Mouse (Mus musculus) heart, embryonic 15.5 days (tissue): ENCODE data around the gene Rrnad1. TPM values are rescaled to one million over a fixed set of nuclear protein-coding genes. Genes with fewer than 3 reads are reported as not detected.
"Not testable (repeated sequence)": the region's sequence is repeated elsewhere in the genome, so short reads cannot be mapped to it uniquely, and the experiment has no call there.

Experiments
- ATAC-seq: fragments of 200-750 bp; cut with Nextera tagmentation; replicated peaks from 2 replicates; pipeline ENCODE4 v1.8.0; 2017; ENCODE audit warnings: low read depth, moderate TSS enrichment; ENCODE audit not compliant: insufficient number of reproducible peaks, insufficient read depth, low FRiP score
- H3K27ac ChIP-seq: fragments of 300-500 bp; sonication (generic); 2 replicates; pipeline ENCODE4 v1.5.1; 2015; ENCODE audit warnings: mild to moderate bottlenecking, inconsistent platforms
- H3K27me3 ChIP-seq: fragments of 300-500 bp; sonication (generic); 2 replicates; pipeline ENCODE4 v1.6.1; 2015; ENCODE audit warnings: inconsistent platforms
- H3K36me3 ChIP-seq: fragments of 300-500 bp; sonication (generic); 2 replicates; pipeline ENCODE4 v1.6.1; 2015; ENCODE audit warnings: mild to moderate bottlenecking, inconsistent platforms
- H3K4me1 ChIP-seq: fragments of 300-500 bp; sonication (generic); replicated peaks from 2 replicates; pipeline ENCODE4 v1.6.1; 2015; ENCODE audit warnings: inconsistent platforms
- H3K4me2 ChIP-seq: fragments of 300-500 bp; sonication (generic); 2 replicates; pipeline ENCODE4 v1.6.1; 2015; ENCODE audit warnings: inconsistent platforms, mild to moderate bottlenecking, moderate library complexity
- H3K4me3 ChIP-seq: fragments of 300-500 bp; sonication (generic); 2 replicates; pipeline ENCODE4 v1.5.1; 2015; ENCODE audit warnings: mild to moderate bottlenecking, inconsistent platforms
- H3K9ac ChIP-seq: fragments of 300-500 bp; sonication (generic); 2 replicates; pipeline ENCODE4 v1.6.1; 2015; ENCODE audit warnings: mild to moderate bottlenecking, inconsistent platforms
- H3K9me3 ChIP-seq: fragments of 300-500 bp; sonication (generic); replicated peaks from 2 replicates; pipeline ENCODE4 v1.6.1; 2016; ENCODE audit warnings: inconsistent platforms
- WGBS: fragments of 180-500 bp; shearing (Covaris S2); methylation state at CpG from one replicate; pipeline ENCODE4 v1.1.7; 2015; ENCODE audit warnings: mixed read lengths; 5-methylcytosine and 5-hydroxymethylcytosine counted together
- polyA plus RNA-seq: library from polyadenylated mRNA; unstranded; fragments of >200 nt; fragmentation: Nextera tagmentation; extraction: Ambion mirVana; gene quantifications from 2 replicates; pipeline ENCODE4 v1.2.1, GENCODE M21; 2015

Gene Rrnad1
- polyA plus RNA-seq, 1 experiment from 2014 or later = 12.2 TPM

DNA sequence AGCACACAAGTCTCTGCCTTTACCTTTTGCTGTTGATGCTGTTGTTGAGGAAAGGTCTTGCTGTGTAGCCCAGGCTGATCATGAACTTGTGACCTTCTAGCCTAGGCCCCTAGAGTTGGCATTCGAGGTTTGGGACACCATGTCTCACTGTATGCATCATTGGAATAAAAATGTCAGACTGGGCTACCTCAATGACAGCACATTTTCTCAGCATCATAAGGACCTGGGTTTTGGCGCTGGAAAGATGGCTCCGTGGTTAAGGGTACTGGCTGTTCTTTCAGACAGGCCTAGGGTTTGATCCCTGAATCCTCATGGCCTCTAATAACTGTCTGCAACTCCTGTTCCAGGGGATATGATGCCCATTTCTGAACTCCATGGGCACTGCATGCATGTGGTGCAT is 30.7 kb downstream of the Rrnad1 start:
- Histone ChIP-seq H3K9me3 (no peaks in the 10 kb centered on the region), H3K4me2 (no peak overlapping the region), H3K4me3 (no peak overlapping the region), H3K4me1 (no peaks in the 10 kb centered on the region), H3K9ac (no peak overlapping the region), H3K27ac (no peak overlapping the region), H3K27me3 (no peaks in the 10 kb centered on the region), H3K36me3 (no peaks in the 10 kb centered on the region)
- WGBS = 77% methylated on average over 3 of the region's 3 CpGs
- no peak for ATAC-seq

DNA sequence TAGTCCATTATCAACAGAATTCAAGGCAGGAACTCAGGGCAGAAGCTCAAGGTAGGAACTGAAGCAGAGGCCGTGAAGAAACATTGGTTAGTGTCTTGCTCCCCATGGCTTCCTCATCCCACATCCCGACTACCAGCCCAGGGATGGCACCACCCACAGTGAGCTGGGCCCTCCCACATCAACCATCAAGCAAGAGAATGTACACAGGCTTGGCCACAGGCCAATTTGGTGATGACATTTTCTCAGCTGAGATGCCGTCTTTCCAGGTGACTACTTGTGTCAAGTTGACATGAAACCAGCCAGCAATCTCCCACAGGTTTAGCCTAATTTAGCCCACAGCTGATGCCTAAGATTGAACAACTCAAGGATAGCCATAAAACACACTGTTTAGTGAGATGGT is 31.3 kb downstream of the Rrnad1 start:
- Histone ChIP-seq H3K4me3 (no peak overlapping the region), H3K9ac (no peak overlapping the region), H3K36me3 (no peaks in the 10 kb centered on the region), H3K4me2 (no peak overlapping the region), H3K4me1 (no peaks in the 10 kb centered on the region), H3K27ac (no peak overlapping the region), H3K9me3 (no peaks in the 10 kb centered on the region), H3K27me3 (no peaks in the 10 kb centered on the region)
- ATAC-seq = no peak
- WGBS = 58% methylated on average over 3 of the region's 3 CpGs

DNA sequence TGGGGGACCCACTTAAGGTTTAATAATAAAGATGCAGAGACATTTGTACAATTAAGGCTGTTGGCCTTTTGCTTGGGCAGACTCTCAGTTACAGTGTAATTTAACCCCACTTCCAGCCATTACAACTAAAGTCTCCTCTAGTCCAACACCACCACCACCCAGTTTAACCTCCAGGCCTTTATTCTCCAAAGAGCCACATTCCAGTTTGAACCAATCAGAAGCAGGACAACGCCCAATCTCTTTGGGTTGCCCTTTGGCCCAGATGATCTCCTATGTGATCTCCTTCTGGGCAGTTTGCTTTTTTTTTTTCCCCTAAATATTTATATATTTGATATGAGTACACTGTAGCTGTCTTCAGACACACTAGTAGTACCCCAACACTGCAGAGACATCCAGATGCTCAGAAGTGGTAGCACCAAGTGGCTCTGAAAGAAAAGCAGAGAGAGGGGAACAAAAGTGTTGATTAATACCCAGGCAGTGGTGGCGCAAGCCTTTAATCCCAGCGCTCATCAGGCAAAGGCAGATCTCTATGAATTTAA is 37.1 kb downstream of the Rrnad1 start:
- H3K4me3 ChIP-seq = no peak overlapping the region
- H3K36me3 ChIP-seq = no peaks in the 10 kb centered on the region
- H3K4me1 ChIP-seq = no peaks in the 10 kb centered on the region
- H3K9me3 ChIP-seq = no peaks in the 10 kb centered on the region
- no peak overlapping the region for H3K27ac ChIP-seq
- H3K4me2 ChIP-seq = no peak overlapping the region
- H3K9ac ChIP-seq = no peak overlapping the region
- no peaks in the 10 kb centered on the region for H3K27me3 ChIP-seq
- ATAC-seq = no peak
- 78% methylated on average over 3 of the region's 3 CpGs for WGBS

DNA sequence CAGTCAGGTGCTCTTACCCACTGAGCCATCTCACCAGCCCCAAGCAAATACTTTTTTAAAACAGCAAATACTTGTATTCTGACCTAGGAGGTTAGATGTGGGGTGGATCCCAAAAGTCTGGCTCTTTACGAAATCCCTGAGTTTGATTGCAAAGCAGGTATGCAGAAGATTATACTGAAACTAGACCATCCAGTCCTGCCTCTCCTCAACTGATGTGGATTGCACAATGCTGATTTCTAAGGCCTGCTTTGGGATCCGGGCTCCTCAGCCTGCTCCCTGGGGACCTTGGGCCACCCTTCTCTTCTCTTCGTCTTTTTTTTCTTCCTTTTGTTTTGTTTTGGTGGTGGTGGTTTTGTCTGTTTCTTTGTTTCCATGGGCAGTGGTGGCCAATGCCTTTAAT is 39.0 kb downstream of the Rrnad1 start:
- WGBS = 74% methylated on average over 3 of the region's 3 CpGs

DNA sequence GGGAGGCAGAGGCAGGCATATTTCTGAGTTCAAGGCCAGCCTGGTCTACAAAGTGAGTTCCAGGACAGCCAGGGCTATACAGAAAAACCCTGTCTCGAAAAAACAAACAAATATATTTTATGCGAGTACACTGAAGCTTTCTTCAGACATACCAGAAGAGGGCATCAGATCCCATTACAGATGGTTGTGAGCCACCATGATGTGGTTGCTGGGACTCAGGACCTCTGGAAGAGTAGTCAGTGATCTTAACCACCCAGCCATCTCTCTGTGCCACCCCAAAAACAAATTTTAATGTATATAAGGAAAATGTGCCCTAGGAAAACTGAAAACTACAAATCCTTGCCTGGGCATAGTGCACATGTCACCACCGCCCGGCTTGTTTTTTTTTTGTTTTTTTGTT is 43.1 kb downstream of the Rrnad1 start:
- not testable (repeated sequence) for H3K27me3 ChIP-seq, H3K36me3 ChIP-seq, ATAC-seq, H3K27ac ChIP-seq, H3K9me3 ChIP-seq, H3K4me2 ChIP-seq, H3K4me3 ChIP-seq, H3K9ac ChIP-seq
- 85% methylated on average over 4 of the region's 4 CpGs for WGBS
- peaks cover 20% of the 10 kb centered on the region for H3K4me1 ChIP-seq

More for the DNA sequence above, 39.0 kb downstream of the Rrnad1 start:
- Histone ChIP-seq H3K36me3 (no peaks in the 10 kb centered on the region), H3K9ac (no peak overlapping the region), H3K4me1 (peaks cover under 1% of the 10 kb centered on the region; the same call in 1 of the 2 replicates), H3K9me3 (no peaks in the 10 kb centered on the region), H3K4me3 (no peak overlapping the region), H3K27ac (no peak overlapping the region), H3K4me2 (no peak overlapping the region), H3K27me3 (no peaks in the 10 kb centered on the region)
- ATAC-seq = no peak

DNA sequence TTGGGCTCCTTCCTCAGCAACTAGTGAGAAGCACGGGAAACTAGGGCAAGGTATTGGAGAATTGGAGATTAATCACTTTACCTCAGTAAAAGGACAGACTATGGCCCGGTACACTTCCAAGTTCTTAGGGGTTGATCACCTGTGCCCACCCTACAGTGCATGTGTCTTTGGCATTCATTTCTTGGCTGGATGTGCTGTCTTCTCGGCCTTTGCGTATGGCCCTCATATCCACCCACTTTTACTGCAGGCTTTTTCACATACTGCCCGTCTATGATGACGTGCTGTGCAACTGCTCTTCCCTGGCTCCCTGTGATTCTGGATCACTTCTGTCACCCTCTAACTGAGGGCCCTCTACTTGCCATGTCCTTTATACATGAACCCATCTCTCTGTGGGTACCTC is 44.1 kb downstream of the Rrnad1 start:
- Histone ChIP-seq H3K4me1 (peaks cover 20% of the 10 kb centered on the region), H3K36me3 (no peaks in the 10 kb centered on the region), H3K4me2 (peak overlapping the region; percentile 58), H3K27me3 (no peaks in the 10 kb centered on the region), H3K27ac (no peak overlapping the region), H3K9ac (no peak overlapping the region), H3K4me3 (peak overlapping the region; percentile 99; the same call in 1 of the 2 replicates), H3K9me3 (no peaks in the 10 kb centered on the region)
- 81% methylated on average over 6 of the region's 6 CpGs for WGBS
- no peak for ATAC-seq

DNA sequence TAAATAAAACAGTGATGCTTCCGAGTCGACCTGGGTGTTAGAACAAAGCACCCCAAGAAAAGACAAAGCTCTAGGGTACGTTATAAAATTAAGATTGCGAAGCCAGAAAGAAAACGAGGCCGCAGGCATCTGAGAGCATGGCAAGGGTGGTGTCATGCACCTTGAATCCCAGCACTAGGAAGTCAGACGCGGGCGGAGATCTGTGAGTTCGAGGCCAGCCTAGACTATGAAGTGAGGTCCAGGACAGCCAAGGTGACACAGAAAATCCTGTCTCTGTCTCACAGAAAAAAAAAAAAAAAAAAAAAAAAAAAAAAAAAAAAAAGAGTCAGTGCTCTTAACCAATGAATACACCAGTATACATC is 44.5 kb downstream of the Rrnad1 start:
- 10% methylated on average over 10 of the region's 10 CpGs for WGBS
- Histone ChIP-seq H3K4me2 (peak overlapping the region; percentile 58), H3K36me3 (no peaks in the 10 kb centered on the region), H3K9ac (0 out of 2 replicates have a peak overlapping the region, but pooled peaks have one; percentile 20), H3K4me1 (peaks cover 20% of the 10 kb centered on the region), H3K27ac (no peak overlapping the region), H3K27me3 (no peaks in the 10 kb centered on the region), H3K9me3 (no peaks in the 10 kb centered on the region), H3K4me3 (peak overlapping the region; percentile 99)
- ATAC-seq = no peak

DNA sequence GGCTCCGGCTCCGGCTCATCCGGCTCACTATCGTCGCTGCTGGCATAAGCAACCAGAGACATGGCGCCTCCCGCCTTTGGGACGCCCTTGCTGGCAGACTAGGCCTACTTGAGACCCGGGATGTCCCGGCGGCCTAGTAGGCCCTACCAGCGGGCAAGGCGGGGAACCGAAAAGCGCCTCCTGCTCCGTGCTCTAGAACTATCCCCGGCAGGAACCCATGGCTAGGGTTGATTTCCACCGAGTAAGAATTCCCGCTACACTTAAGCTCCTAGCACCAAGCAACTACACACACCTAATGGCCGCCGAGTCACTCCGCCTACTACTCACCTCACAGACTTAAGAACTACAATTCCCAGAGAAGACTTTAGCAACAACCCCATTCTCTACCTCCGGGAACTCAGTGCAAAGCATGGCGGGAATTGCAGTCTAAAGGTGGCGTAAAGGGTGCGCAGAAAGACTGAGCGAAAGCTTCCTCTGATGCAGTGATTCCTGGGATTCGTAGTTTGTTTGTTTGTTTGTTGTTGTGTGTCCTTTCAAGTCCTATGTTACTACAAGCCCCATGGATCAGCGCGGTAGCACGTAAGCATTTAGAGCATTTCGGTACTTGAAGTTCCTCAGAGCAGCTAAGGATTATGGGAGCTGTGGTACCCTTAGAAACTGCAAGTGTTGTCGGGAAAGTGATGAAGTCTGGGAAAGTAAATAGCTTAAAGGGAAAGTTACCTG is 45.1 kb downstream of the Rrnad1 start, which contains the start of gene Prcc:
TSS of gene Prcc (minus strand) at position 328 of the 723 bp plus-strand sequence.
- peaks cover 20% of the 10 kb centered on the region for H3K4me1 ChIP-seq
- no peaks in the 10 kb centered on the region for H3K27me3 ChIP-seq
- peak; percentile 97 for ATAC-seq
- H3K36me3 ChIP-seq = peaks cover 3% of the 10 kb centered on the region; the same call in 1 of the 2 replicates
- under 1% methylated on average over 33 of the region's 33 CpGs for WGBS
- H3K9ac ChIP-seq = peak within 1 kb of the TSS; percentile 96
- H3K27ac ChIP-seq = peak within 1 kb of the TSS; percentile 96
- peak within 1 kb of the TSS; percentile 99 for H3K4me3 ChIP-seq
- peak within 1 kb of the TSS; percentile 78 for H3K4me2 ChIP-seq
- no peaks in the 10 kb centered on the region for H3K9me3 ChIP-seq

DNA sequence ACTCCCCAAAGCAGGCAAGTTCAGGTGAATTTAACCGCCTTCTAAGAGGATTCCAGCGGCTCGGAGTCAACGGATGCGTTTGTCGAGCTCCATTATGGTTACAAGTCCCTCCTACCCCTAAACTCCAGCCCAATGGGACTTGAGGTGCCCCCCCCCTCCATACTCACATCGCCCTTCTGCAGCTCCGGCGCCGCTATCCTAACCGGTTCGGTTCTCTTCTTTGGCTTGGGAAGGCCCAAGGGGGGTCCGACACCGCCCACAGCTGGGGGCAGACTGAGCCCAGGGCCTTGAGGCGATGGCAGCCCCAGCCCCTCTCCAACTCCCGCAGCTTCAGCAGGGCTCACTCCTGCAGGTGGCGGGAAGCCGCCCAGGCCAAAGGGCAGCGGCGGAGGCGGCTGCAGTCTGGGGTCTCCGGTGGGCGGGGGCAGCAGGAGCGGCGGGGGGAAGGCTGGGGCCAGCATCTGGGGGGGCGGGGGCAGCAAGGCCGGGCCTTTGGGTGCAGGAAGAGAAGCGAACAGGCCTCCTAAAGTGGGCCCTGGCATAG is 45.7 kb downstream of the Rrnad1 start:
- Histone ChIP-seq H3K9ac (peak overlapping the region; percentile 96), H3K4me3 (peak overlapping the region; percentile 99), H3K27me3 (no peaks in the 10 kb centered on the region), H3K4me1 (peaks cover 20% of the 10 kb centered on the region), H3K27ac (peak overlapping the region; percentile 96), H3K9me3 (no peaks in the 10 kb centered on the region), H3K4me2 (peak overlapping the region; percentile 78), H3K36me3 (peaks cover 9% of the 10 kb centered on the region; the same call in 1 of the 2 replicates)
- 0% methylated on average over 28 of the region's 28 CpGs for WGBS
- peak; percentile 9 for ATAC-seq

DNA sequence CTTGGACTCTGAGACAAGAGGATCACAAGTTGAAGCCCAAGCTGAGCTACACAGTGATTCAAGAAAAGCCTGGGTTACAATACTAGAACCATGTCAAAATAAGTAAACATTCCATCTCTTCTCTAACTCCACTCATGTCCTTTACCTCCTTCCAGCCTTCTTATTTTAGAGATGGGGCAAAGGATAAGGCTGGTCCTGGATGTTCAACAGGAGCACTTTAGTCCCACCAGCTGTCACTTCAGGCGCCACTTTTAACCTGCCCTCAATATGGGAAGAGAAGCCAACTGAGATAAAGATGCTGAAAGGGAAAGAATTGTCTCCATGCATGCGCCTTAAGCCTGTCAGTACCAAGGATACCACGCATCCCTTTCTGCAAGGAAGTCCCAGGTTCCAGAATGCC is 46.2 kb downstream of the Rrnad1 start:
- peak overlapping the region; percentile 78 for H3K4me2 ChIP-seq
- H3K36me3 ChIP-seq = peaks cover 11% of the 10 kb centered on the region; the same call in 1 of the 2 replicates
- H3K9me3 ChIP-seq = no peaks in the 10 kb centered on the region
- peak overlapping the region; percentile 99 for H3K4me3 ChIP-seq
- no peaks in the 10 kb centered on the region for H3K27me3 ChIP-seq
- ATAC-seq = no peak
- WGBS = 0% methylated on average over 3 of the region's 3 CpGs
- peak overlapping the region; percentile 96 for H3K27ac ChIP-seq
- peak overlapping the region; percentile 96 for H3K9ac ChIP-seq
- H3K4me1 ChIP-seq = peaks cover 20% of the 10 kb centered on the region

DNA sequence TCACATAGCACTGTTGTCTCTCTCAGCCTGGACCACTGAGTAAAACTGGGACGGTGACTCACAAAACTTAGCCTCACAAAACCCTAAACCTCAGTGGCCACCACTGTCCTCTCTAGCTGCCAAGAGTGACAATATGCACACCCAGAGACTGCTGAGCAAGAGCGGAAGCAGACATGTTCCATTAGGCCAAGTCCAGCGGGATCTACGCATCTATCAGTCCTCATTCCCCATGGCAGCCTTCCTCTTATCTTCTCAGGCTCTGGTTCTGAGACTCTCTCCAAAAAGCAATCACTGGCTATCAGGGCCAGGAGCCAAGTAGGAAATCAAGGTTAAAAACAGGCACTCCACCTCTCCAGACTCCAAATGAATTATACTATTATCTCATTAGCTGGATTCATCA is 52.8 kb downstream of the Rrnad1 start:
- Histone ChIP-seq H3K4me1 (peaks cover 11% of the 10 kb centered on the region), H3K9ac (no peak overlapping the region), H3K27ac (0 out of 2 replicates have a peak overlapping the region, but pooled peaks have one; percentile 14), H3K4me3 (no peak overlapping the region), H3K27me3 (no peaks in the 10 kb centered on the region), H3K4me2 (no peak overlapping the region), H3K9me3 (no peaks in the 10 kb centered on the region), H3K36me3 (peaks cover 15% of the 10 kb centered on the region)
- WGBS = 80% methylated on average over 4 of the region's 4 CpGs
- no peak for ATAC-seq
